Mouse (Mus musculus): Measurements from ENCODE around the gene Vwde.
A peak's percentile ranks its signal among the peaks of the same experiment; 100 is the strongest.

Vwde gene

GRCm38 (mm10) chr6:13224596-13225227 is at the start of gene Vwde:
Vwde (minus strand) TSS chr6:13224965.
- DNase-seq: peak; percentile 7

GRCm38 (mm10) chr6:13255341-13255740 is 30.6 kb upstream of the Vwde start:
- DNase-seq: no peak

- peak; percentile 19 for DNase-seq
Measured at GRCm38 (mm10) chr6:13248317-13248969, 23.7 kb upstream of the Vwde start.

- DNase-seq: no peak
Measured at GRCm38 (mm10) chr6:13206157-13206556, 18.6 kb downstream of the Vwde start.

- DNase-seq: no peak
Measured at GRCm38 (mm10) chr6:13197486-13197885, 27.3 kb downstream of the Vwde start.

GRCm38 (mm10) chr6:13186836-13187235 is 37.9 kb downstream of the Vwde start:
- no peak for DNase-seq

- no peak for DNase-seq
Measured at GRCm38 (mm10) chr6:13180061-13180460, 44.7 kb downstream of the Vwde start.

GRCm38 (mm10) chr6:13169459-13170150 is 55.2 kb downstream of the Vwde start:
- DNase-seq: no peak

GRCm38 (mm10) chr6:13166240-13166937 is 58.4 kb downstream of the Vwde start:
- DNase-seq: no peak

- no peak for DNase-seq
Measured at GRCm38 (mm10) chr6:13159437-13159836, 65.3 kb downstream of the Vwde start.

- DNase-seq: no peak
Measured at GRCm38 (mm10) chr6:13153888-13154697, 70.7 kb downstream of the Vwde start.

- DNase-seq: peak; percentile 58
Measured at GRCm38 (mm10) chr6:13152062-13152640, 72.6 kb downstream of the Vwde start.

- DNase-seq: no peak
Measured at GRCm38 (mm10) chr6:13137255-13137654, 87.5 kb downstream of the Vwde start.

- DNase-seq: no peak
Measured at GRCm38 (mm10) chr6:13108662-13109061, 116.1 kb downstream of the Vwde start.

All from kidney, adult 9 months (tissue).